Mouse (Mus musculus): ENCODE measurements at regions not wholly inside any gene's neighbourhood (a gene's known extent, or its start where the extent isn't known, plus 50 kb on each side); places are given as distances from the start of the nearest gene placed in this dataset.

GRCm38 (mm10) chr4:153832151-153832550 lies 124.9 kb upstream of the A430005L14Rik start:
- TF ChIP-seq CTCF (conservative IDR thresholded peaks at IDR 0.05; ENCODE audit: insufficient read depth, insufficient read length, low read depth, low read length): no peak
- no peak for TF ChIP-seq POLR2A (IDR thresholded peaks at IDR 0.05; ENCODE audit: low read depth, low read length)
